Mouse (Mus musculus): ENCODE measurements around the gene Zbtb34. TPM values are rescaled to one million over a fixed set of nuclear protein-coding genes. Genes with fewer than 3 reads are reported as not detected.

Zbtb34 gene
- polyA plus RNA-seq, 1 experiment from 2014 or later = 6.1 TPM

GRCm38 (mm10) chr2:33440893-33441292, 9.8 kb upstream of the Zbtb34 start:
- no peak for ATAC-seq (replicated peaks; ENCODE audit: low FRiP score)
- peaks cover 9% of the 10 kb centered on the region; the same call in 1 of the 2 replicates for H3K4me1 ChIP-seq (replicated peaks; ENCODE audit: control insufficient read depth, insufficient read depth, low read length)
- WGBS = 31% methylated on average over 4 of the region's 4 CpGs

GRCm38 (mm10) chr2:33439980-33440670, 9.0 kb upstream of the Zbtb34 start:
- Histone ChIP-seq H3K27ac (ENCODE audit: low read depth, low read length) (no peak overlapping the region), H3K4me2 (no peak overlapping the region), H3K9ac (ENCODE audit: low read depth, low read length) (no peak overlapping the region), H3K27me3 (replicated peaks; ENCODE audit: control insufficient read depth, insufficient read depth, low read length) (no peaks in the 10 kb centered on the region), H3K9me3 (ENCODE audit: control insufficient read depth, low read length) (no peaks in the 10 kb centered on the region), H3K4me3 (ENCODE audit: low read depth, low read length) (no peak overlapping the region), H3K36me3 (ENCODE audit: control insufficient read depth, insufficient read depth, low read length) (no peaks in the 10 kb centered on the region), H3K4me1 (replicated peaks; ENCODE audit: control insufficient read depth, insufficient read depth, low read length) (peaks cover 13% of the 10 kb centered on the region)
- no peak for DNase-seq (ENCODE audit: low spot score)
- 15% methylated on average over 9 of the region's 9 CpGs for WGBS
- no peak for ATAC-seq (replicated peaks; ENCODE audit: low FRiP score)

More at GRCm38 (mm10) chr2:33440893-33441292, 9.8 kb upstream of the Zbtb34 start:
- H3K9ac ChIP-seq (ENCODE audit: low read depth, low read length) = no peak overlapping the region
- no peak overlapping the region for H3K4me3 ChIP-seq (ENCODE audit: low read depth, low read length)
- H3K27me3 ChIP-seq (replicated peaks; ENCODE audit: control insufficient read depth, insufficient read depth, low read length) = no peaks in the 10 kb centered on the region
- no peak overlapping the region for H3K27ac ChIP-seq (ENCODE audit: low read depth, low read length)
- no peak for DNase-seq (ENCODE audit: low spot score)
- no peak overlapping the region for H3K4me2 ChIP-seq
- H3K9me3 ChIP-seq (ENCODE audit: control insufficient read depth, low read length) = no peaks in the 10 kb centered on the region
- no peaks in the 10 kb centered on the region for H3K36me3 ChIP-seq (ENCODE audit: control insufficient read depth, insufficient read depth, low read length)

DNA sequence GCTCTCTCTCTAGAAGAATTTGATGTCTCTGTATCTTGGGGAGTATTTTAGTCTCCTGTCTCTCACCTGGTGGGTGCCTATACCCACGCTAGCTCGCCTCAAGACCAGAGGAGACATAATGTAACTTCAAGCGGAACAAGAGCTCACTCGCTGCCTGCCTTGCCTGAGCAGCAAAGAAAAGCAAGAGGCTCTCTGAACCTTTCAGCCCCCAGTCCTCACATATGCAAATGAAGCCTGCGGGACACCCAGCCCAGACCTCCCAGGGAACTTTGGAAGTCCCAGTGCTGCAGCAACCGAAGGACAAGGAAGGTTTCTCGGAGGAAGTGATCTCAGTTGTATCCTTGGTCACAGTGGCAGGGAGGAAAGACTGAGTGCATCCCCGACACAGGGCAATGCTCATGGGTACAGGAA, 8.4 kb upstream of the Zbtb34 start:
- no peak for DNase-seq (ENCODE audit: low spot score)
- H3K27ac ChIP-seq (ENCODE audit: low read depth, low read length) = no peak overlapping the region
- WGBS = 22% methylated on average over 8 of the region's 8 CpGs

DNA sequence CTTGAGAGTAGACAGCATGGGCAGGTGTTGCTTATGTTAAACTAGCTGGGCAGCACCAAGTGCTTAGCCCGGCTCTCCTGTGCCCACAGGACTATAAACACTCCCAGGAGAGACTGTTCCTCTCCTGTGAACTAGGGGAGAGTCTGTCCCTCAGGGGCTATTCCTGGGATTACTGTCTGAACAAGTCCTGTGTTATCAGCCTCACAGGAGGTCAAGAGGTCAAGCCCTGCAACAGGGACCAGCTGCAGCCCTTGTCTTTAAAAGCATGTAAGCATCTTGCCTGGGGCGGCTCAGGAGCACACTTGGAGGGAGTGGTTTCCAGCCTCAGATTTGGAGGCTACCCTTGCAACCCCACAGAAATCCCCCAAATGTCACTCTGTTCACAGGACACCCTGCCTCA, 7.3 kb upstream of the Zbtb34 start:
- Histone ChIP-seq H3K27ac (ENCODE audit: low read depth, low read length) (no peak overlapping the region), H3K36me3 (ENCODE audit: control insufficient read depth, insufficient read depth, low read length) (no peaks in the 10 kb centered on the region), H3K9ac (ENCODE audit: low read depth, low read length) (no peak overlapping the region), H3K4me2 (no peak overlapping the region), H3K9me3 (ENCODE audit: control insufficient read depth, low read length) (no peaks in the 10 kb centered on the region), H3K27me3 (replicated peaks; ENCODE audit: control insufficient read depth, insufficient read depth, low read length) (no peaks in the 10 kb centered on the region), H3K4me1 (replicated peaks; ENCODE audit: control insufficient read depth, insufficient read depth, low read length) (peaks cover 13% of the 10 kb centered on the region), H3K4me3 (ENCODE audit: low read depth, low read length) (no peak overlapping the region)
- no peak for DNase-seq (ENCODE audit: low spot score)
- no peak for ATAC-seq (replicated peaks; ENCODE audit: low FRiP score)
- 35% methylated on average over 2 of the region's 2 CpGs for WGBS

More for the DNA sequence above, 8.4 kb upstream of the Zbtb34 start:
- H3K4me1 ChIP-seq (replicated peaks; ENCODE audit: control insufficient read depth, insufficient read depth, low read length) = peaks cover 13% of the 10 kb centered on the region
- no peak for ATAC-seq (replicated peaks; ENCODE audit: low FRiP score)
- H3K9me3 ChIP-seq (ENCODE audit: control insufficient read depth, low read length) = no peaks in the 10 kb centered on the region
- H3K36me3 ChIP-seq (ENCODE audit: control insufficient read depth, insufficient read depth, low read length) = no peaks in the 10 kb centered on the region
- H3K27me3 ChIP-seq (replicated peaks; ENCODE audit: control insufficient read depth, insufficient read depth, low read length) = no peaks in the 10 kb centered on the region
- no peak overlapping the region for H3K4me2 ChIP-seq
- no peak overlapping the region for H3K4me3 ChIP-seq (ENCODE audit: low read depth, low read length)
- no peak overlapping the region for H3K9ac ChIP-seq (ENCODE audit: low read depth, low read length)

- H3K4me1 ChIP-seq (replicated peaks; ENCODE audit: control insufficient read depth, insufficient read depth, low read length) = peaks cover 13% of the 10 kb centered on the region
- no peak overlapping the region for H3K9ac ChIP-seq (ENCODE audit: low read depth, low read length)
- H3K27me3 ChIP-seq (replicated peaks; ENCODE audit: control insufficient read depth, insufficient read depth, low read length) = no peaks in the 10 kb centered on the region
- no peak for DNase-seq (ENCODE audit: low spot score)
- no peak overlapping the region for H3K4me3 ChIP-seq (ENCODE audit: low read depth, low read length)
- no peak overlapping the region for H3K4me2 ChIP-seq
- no peaks in the 10 kb centered on the region for H3K36me3 ChIP-seq (ENCODE audit: control insufficient read depth, insufficient read depth, low read length)
- no peak for ATAC-seq (replicated peaks; ENCODE audit: low FRiP score)
- no peak overlapping the region for H3K27ac ChIP-seq (ENCODE audit: low read depth, low read length)
- 64% methylated on average over 11 of the region's 11 CpGs for WGBS
- H3K9me3 ChIP-seq (ENCODE audit: control insufficient read depth, low read length) = no peaks in the 10 kb centered on the region
These were observed 6.1 kb upstream of the Zbtb34 start for GRCm38 (mm10) chr2:33437184-33437583.

DNA sequence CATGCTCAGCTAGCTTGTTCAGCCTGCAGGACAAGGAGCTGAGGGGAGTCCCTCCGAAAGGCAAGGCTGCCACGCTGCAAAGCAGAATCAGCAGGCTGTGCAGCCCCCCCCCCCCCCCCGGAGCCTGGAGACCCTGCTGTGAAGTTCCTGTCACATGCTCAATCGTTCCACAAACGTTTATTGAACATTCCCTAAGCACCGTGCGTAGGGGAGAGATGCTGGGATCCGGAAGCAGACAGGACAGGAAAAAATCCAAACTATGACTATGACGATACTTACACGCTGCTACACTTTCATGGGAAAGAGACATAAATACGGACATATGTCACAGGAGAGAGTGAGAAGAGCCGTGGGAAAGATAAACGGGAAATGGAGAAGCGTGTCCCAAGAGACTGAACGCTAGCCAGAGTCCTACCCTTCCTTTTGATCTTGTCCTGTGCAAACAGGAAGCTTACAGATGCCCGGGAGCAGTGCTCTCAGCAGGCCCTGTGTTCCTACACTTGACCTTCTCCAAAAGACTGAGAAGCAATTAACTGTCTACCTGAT, 5.0 kb upstream of the Zbtb34 start:
- Histone ChIP-seq H3K36me3 (ENCODE audit: control insufficient read depth, insufficient read depth, low read length) (no peaks in the 10 kb centered on the region), H3K9ac (ENCODE audit: low read depth, low read length) (0 out of 2 replicates have a peak overlapping the region, but pooled peaks have one; percentile 11), H3K27ac (ENCODE audit: low read depth, low read length) (no peak overlapping the region), H3K4me3 (ENCODE audit: low read depth, low read length) (no peak overlapping the region), H3K4me1 (replicated peaks; ENCODE audit: control insufficient read depth, insufficient read depth, low read length) (peaks cover 13% of the 10 kb centered on the region), H3K27me3 (replicated peaks; ENCODE audit: control insufficient read depth, insufficient read depth, low read length) (no peaks in the 10 kb centered on the region), H3K4me2 (peak overlapping the region; percentile 53), H3K9me3 (ENCODE audit: control insufficient read depth, low read length) (no peaks in the 10 kb centered on the region)
- WGBS = 11% methylated on average over 16 of the region's 16 CpGs
- ATAC-seq (replicated peaks; ENCODE audit: low FRiP score) = no peak
- no peak for DNase-seq (ENCODE audit: low spot score)

GRCm38 (mm10) chr2:33435036-33435650, 4.0 kb upstream of the Zbtb34 start:
- 54% methylated on average over 8 of the region's 8 CpGs for WGBS
- ATAC-seq (replicated peaks; ENCODE audit: low FRiP score) = no peak

DNA sequence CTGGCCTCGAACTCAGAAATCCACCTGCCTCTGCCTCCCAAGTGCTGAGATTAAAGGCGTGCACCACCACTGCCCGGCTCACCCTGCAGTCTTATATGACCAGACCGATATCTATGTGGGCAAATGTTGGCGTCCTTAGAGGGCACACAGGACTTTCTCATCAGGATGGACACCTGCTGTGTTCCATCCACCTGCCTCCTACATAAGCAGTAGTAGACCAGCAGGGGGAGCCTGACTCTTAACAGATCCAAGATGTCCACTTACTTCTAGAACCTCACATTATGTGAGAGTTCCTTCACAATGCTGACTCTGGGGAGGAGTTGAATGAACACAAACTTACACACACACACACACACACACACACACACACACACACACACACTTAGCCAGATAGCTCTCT, 1.8 kb upstream of the Zbtb34 start:
- H3K36me3 ChIP-seq (ENCODE audit: control insufficient read depth, insufficient read depth, low read length) = no peaks in the 10 kb centered on the region; the same call in 1 of the 2 replicates
- H3K27me3 ChIP-seq (replicated peaks; ENCODE audit: control insufficient read depth, insufficient read depth, low read length) = no peaks in the 10 kb centered on the region
- no peaks in the 10 kb centered on the region for H3K9me3 ChIP-seq (ENCODE audit: control insufficient read depth, low read length)
- no peak overlapping the region for H3K9ac ChIP-seq (ENCODE audit: low read depth, low read length)
- WGBS = 50% methylated on average over 5 of the region's 5 CpGs
- H3K27ac ChIP-seq (ENCODE audit: low read depth, low read length) = no peak overlapping the region
- no peak overlapping the region for H3K4me3 ChIP-seq (ENCODE audit: low read depth, low read length)
- H3K4me1 ChIP-seq (replicated peaks; ENCODE audit: control insufficient read depth, insufficient read depth, low read length) = peaks cover 22% of the 10 kb centered on the region
- ATAC-seq (replicated peaks; ENCODE audit: low FRiP score) (no peak), DNase-seq (ENCODE audit: low spot score) (no peak)
- H3K4me2 ChIP-seq = no peak overlapping the region

More at GRCm38 (mm10) chr2:33435036-33435650, 4.0 kb upstream of the Zbtb34 start:
- Histone ChIP-seq H3K4me1 (replicated peaks; ENCODE audit: control insufficient read depth, insufficient read depth, low read length) (peaks cover 13% of the 10 kb centered on the region), H3K9ac (ENCODE audit: low read depth, low read length) (no peak overlapping the region), H3K27me3 (replicated peaks; ENCODE audit: control insufficient read depth, insufficient read depth, low read length) (no peaks in the 10 kb centered on the region), H3K27ac (ENCODE audit: low read depth, low read length) (no peak overlapping the region), H3K4me3 (ENCODE audit: low read depth, low read length) (no peak overlapping the region), H3K4me2 (no peak overlapping the region; the same call in 1 of the 2 replicates), H3K36me3 (ENCODE audit: control insufficient read depth, insufficient read depth, low read length) (no peaks in the 10 kb centered on the region), H3K9me3 (ENCODE audit: control insufficient read depth, low read length) (no peaks in the 10 kb centered on the region)
- DNase-seq (ENCODE audit: low spot score) = no peak
